Mouse (Mus musculus) hindbrain, embryonic 11.5 days (tissue): ENCODE measurements around the gene Lrp6. TPM values are rescaled to one million over a fixed set of nuclear protein-coding genes. Genes with fewer than 3 reads are reported as not detected.

ENCODE experiments used
- ATAC-seq: fragments of 200-750 bp; cut with Nextera tagmentation; 2 replicates; pipeline ENCODE4 v1.8.0; 2017; ENCODE audit warnings: mild to moderate bottlenecking, moderate TSS enrichment, moderate library complexity; ENCODE audit not compliant: low FRiP score
- DNase-seq: peaks from one replicate; pipeline ENCODE4 v3.0.0-alpha.2; 2015; ENCODE audit warnings: low spot score
- H3K27ac ChIP-seq: fragments of 300-500 bp; sonication (generic); 2 replicates; pipeline ENCODE4 v1.5.1; 2014; ENCODE audit warnings: mild to moderate bottlenecking, low read depth, low read length
- H3K27me3 ChIP-seq: fragments of 300-500 bp; sonication (generic); 2 replicates; pipeline ENCODE4 v1.6.1; 2014; ENCODE audit warnings: mild to moderate bottlenecking, low read length, moderate library complexity, mixed read lengths; ENCODE audit not compliant: control insufficient read depth, insufficient read depth
- H3K36me3 ChIP-seq: fragments of 300-500 bp; sonication (generic); 2 replicates; pipeline ENCODE4 v1.6.1; 2014; ENCODE audit warnings: mild to moderate bottlenecking, low read length, moderate library complexity, mixed read lengths; ENCODE audit not compliant: control insufficient read depth, insufficient read depth
- H3K4me1 ChIP-seq: fragments of 300-500 bp; sonication (generic); replicated peaks from 2 replicates; pipeline ENCODE4 v1.6.1; 2014; ENCODE audit warnings: low read length, mixed read lengths; ENCODE audit not compliant: control insufficient read depth, insufficient read depth
- H3K4me2 ChIP-seq: fragments of 300-500 bp; sonication (generic); replicated peaks from 2 replicates; pipeline ENCODE4 v1.6.1; 2014; ENCODE audit warnings: mild to moderate bottlenecking, low read depth, low read length
- H3K4me3 ChIP-seq: fragments of 300-500 bp; sonication (generic); 2 replicates; pipeline ENCODE4 v1.5.1; 2014; ENCODE audit warnings: low read depth, low read length
- H3K9ac ChIP-seq: fragments of 300-500 bp; sonication (generic); 2 replicates; pipeline ENCODE4 v1.6.1; 2014; ENCODE audit warnings: low read depth, low read length
- H3K9me3 ChIP-seq: fragments of 300-500 bp; sonication (generic); 2 replicates; pipeline ENCODE4 v1.6.1; 2016; ENCODE audit warnings: low read length; ENCODE audit not compliant: control insufficient read depth
- WGBS: fragments of 180-500 bp; shearing (Covaris S2); extraction: QIAGEN DNeasy Blood & Tissue Kit; methylation state at CpG from one replicate; pipeline ENCODE4 v1.1.7; 2014; 5-methylcytosine and 5-hydroxymethylcytosine counted together
- polyA plus RNA-seq: library from polyadenylated mRNA; unstranded; fragments of >200 nt; fragmentation: Nextera tagmentation; extraction: Ambion mirVana; gene quantifications from 2 replicates; pipeline ENCODE4 v1.2.1, GENCODE M21; 2014

Gene Lrp6
- polyA plus RNA-seq, 1 experiment from 2014 or later, result 37.1 TPM

- WGBS, result 74% methylated on average over 7 of the region's 7 CpGs
- H3K9ac ChIP-seq, result no peak overlapping the region
- no peak overlapping the region for H3K4me2 ChIP-seq
- DNase-seq, result no peak
- ATAC-seq, result no peak
- H3K27me3 ChIP-seq, result no peaks in the 10 kb centered on the region
- no peak overlapping the region for H3K4me3 ChIP-seq
- no peaks in the 10 kb centered on the region for H3K36me3 ChIP-seq
- no peaks in the 10 kb centered on the region for H3K4me1 ChIP-seq
- H3K9me3 ChIP-seq, result no peaks in the 10 kb centered on the region
- H3K27ac ChIP-seq, result no peak overlapping the region
Observed at GRCm38 (mm10) chr6:134502335-134502734, 64.4 kb downstream of the Lrp6 start.

- no peaks in the 10 kb centered on the region for H3K9me3 ChIP-seq
- no peak overlapping the region for H3K9ac ChIP-seq
- H3K4me2 ChIP-seq, result no peak overlapping the region
- ATAC-seq, result peak; percentile 83
- H3K4me3 ChIP-seq, result no peak overlapping the region
- no peaks in the 10 kb centered on the region for H3K36me3 ChIP-seq
- H3K4me1 ChIP-seq, result no peaks in the 10 kb centered on the region
- H3K27me3 ChIP-seq, result no peaks in the 10 kb centered on the region
- no peak overlapping the region for H3K27ac ChIP-seq
- 69% methylated on average over 10 of the region's 10 CpGs for WGBS
- peak; percentile 27 for DNase-seq
Observed at GRCm38 (mm10) chr6:134500381-134501162, 66.2 kb downstream of the Lrp6 start.

- Histone ChIP-seq H3K27ac (no peak overlapping the region), H3K36me3 (no peaks in the 10 kb centered on the region), H3K4me3 (no peak overlapping the region), H3K9ac (no peak overlapping the region), H3K4me1 (no peaks in the 10 kb centered on the region), H3K4me2 (no peak overlapping the region), H3K27me3 (no peaks in the 10 kb centered on the region), H3K9me3 (no peaks in the 10 kb centered on the region)
- ATAC-seq (no peak), DNase-seq (no peak)
- WGBS, result 66% methylated on average over 2 of the region's 2 CpGs
Observed at GRCm38 (mm10) chr6:134499089-134499488, 67.7 kb downstream of the Lrp6 start.

GRCm38 (mm10) chr6:134498518-134498917 lies 68.2 kb downstream of the Lrp6 start:
- no peak for DNase-seq

GRCm38 (mm10) chr6:134494828-134495698 lies 71.7 kb downstream of the Lrp6 start:
- Histone ChIP-seq H3K4me2 (no peak overlapping the region), H3K27me3 (no peaks in the 10 kb centered on the region), H3K9ac (no peak overlapping the region), H3K36me3 (no peaks in the 10 kb centered on the region), H3K9me3 (no peaks in the 10 kb centered on the region), H3K27ac (no peak overlapping the region), H3K4me3 (no peak overlapping the region), H3K4me1 (no peaks in the 10 kb centered on the region)
- no peak for DNase-seq
- ATAC-seq, result no peak
- WGBS, result 88% methylated on average over 8 of the region's 8 CpGs

More at GRCm38 (mm10) chr6:134498518-134498917, 68.2 kb downstream of the Lrp6 start:
- H3K4me3 ChIP-seq, result no peak overlapping the region
- no peak overlapping the region for H3K4me2 ChIP-seq
- ATAC-seq, result no peak
- no peaks in the 10 kb centered on the region for H3K9me3 ChIP-seq
- H3K27ac ChIP-seq, result no peak overlapping the region
- H3K4me1 ChIP-seq, result no peaks in the 10 kb centered on the region
- no peak overlapping the region for H3K9ac ChIP-seq
- no peaks in the 10 kb centered on the region for H3K27me3 ChIP-seq
- H3K36me3 ChIP-seq, result no peaks in the 10 kb centered on the region

GRCm38 (mm10) chr6:134489637-134490036 lies 77.1 kb downstream of the Lrp6 start:
- Histone ChIP-seq H3K9ac (no peak overlapping the region), H3K27me3 (no peaks in the 10 kb centered on the region), H3K27ac (no peak overlapping the region), H3K4me2 (no peak overlapping the region), H3K36me3 (peaks cover 5% of the 10 kb centered on the region; the same call in 1 of the 2 replicates), H3K4me1 (no peaks in the 10 kb centered on the region), H3K4me3 (no peak overlapping the region), H3K9me3 (no peaks in the 10 kb centered on the region)
- 92% methylated on average over 9 of the region's 9 CpGs for WGBS
- no peak for ATAC-seq
- DNase-seq, result no peak

- H3K36me3 ChIP-seq, result peaks cover 5% of the 10 kb centered on the region; the same call in 1 of the 2 replicates
- no peak overlapping the region for H3K4me2 ChIP-seq
- WGBS, result 93% methylated on average over 4 of the region's 4 CpGs
- H3K27ac ChIP-seq, result no peak overlapping the region
- no peaks in the 10 kb centered on the region for H3K27me3 ChIP-seq
- no peak overlapping the region for H3K4me3 ChIP-seq
- H3K9me3 ChIP-seq, result no peaks in the 10 kb centered on the region
- H3K9ac ChIP-seq, result no peak overlapping the region
- DNase-seq, result no peak
- no peak for ATAC-seq
- no peaks in the 10 kb centered on the region for H3K4me1 ChIP-seq
Observed at GRCm38 (mm10) chr6:134489130-134489529, 77.6 kb downstream of the Lrp6 start.

- Histone ChIP-seq H3K27ac (no peak overlapping the region), H3K4me2 (no peak overlapping the region), H3K27me3 (no peaks in the 10 kb centered on the region), H3K4me3 (no peak overlapping the region), H3K36me3 (peaks cover 5% of the 10 kb centered on the region; the same call in 1 of the 2 replicates), H3K9ac (no peak overlapping the region), H3K4me1 (no peaks in the 10 kb centered on the region), H3K9me3 (no peaks in the 10 kb centered on the region)
- 94% methylated on average over 9 of the region's 9 CpGs for WGBS
- ATAC-seq, result no peak
- DNase-seq, result no peak
Observed at GRCm38 (mm10) chr6:134486318-134486717, 80.4 kb downstream of the Lrp6 start.
